Mouse (Mus musculus): ENCODE results near the gene Fgf8.

Gene Fgf8

DNA sequence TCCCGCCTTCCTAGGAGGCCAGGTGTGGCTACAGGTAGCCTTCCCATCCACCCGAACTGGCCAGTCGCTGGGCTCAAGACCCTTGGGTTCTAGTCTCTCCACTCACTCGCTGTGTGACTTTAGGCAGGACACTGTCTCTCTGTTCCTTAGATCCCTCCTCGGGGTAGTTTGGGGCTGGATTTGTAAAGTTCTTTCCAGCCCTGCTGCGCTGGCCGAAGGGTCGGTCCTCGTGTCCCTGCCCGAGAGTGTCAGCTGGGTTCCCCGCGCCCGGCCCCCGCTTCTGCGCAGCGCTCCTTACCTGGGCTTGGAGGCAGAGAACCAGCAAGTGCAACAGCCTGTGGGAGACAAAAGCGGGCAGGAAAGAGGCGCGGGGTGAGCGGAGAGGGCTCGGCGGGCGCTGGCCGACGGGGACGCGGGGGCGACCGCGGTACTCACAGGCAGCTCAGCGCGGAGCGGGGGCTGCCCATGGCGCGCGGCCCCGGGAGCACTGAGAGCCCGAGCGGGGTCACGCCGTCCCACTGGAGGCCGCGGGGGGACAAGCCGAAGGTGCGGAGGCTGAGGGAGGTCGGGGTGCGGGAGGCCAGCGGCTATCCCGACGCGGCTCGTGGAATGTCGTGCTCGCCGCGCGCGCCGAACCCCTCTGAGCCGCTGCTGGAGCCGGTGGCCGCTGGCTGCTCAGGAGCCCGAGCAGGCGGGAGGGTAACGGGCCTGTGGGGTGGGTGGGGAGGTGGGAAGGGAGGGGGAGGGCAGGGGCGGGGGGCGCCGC, at the start of gene Fgf8:
Fgf8 (minus strand) TSS at position 698 of the 766 bp plus-strand sequence.
- peak; percentile 34 for DNase-seq (ENCODE audit: low read depth, low spot score)

DNA sequence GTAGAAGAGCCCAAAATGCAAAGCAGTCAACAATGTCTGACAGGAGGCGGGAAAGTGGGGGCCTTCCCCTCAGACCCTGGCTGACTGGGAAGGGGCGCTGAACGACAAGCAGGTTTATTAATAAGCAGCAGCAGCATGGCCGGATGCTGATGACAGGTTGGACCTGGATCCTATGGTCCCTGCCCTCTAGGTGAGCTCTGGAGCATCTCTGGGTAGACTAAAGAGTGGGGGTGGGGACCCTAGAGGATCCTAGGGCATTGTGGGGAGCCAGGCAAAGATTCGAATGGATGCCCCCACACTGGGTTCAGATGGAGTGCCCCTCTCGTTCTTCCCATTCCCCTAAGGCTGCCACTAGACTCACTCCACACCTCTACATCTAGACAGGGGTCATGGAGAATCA, 49.7 kb upstream of the Fgf8 start:
- DNase-seq (ENCODE audit: low read depth, low spot score) = no peak

GRCm38 (mm10) chr19:45789888-45790874, 47.5 kb upstream of the Fgf8 start:
- DNase-seq (ENCODE audit: low read depth, low spot score) = peak; percentile 90

DNA sequence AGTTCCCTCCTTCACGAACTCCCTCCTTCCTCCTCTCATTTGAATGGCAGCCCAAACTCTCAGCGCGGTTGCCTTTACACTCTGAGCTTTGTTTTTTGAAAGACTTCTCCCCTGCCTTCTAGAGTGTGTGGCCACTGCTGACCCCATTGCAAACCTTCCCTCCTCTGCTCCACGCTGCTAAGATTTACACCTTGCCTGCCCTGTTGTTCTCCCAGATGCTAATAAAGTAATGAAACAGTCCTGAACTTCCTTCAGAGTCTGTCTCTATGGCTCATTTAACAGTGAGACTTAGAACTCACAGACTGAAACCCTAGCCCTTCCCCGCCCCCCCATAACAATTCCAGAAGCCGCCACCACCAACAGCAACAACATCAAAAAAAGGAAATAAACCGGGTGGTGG, 46.6 kb upstream of the Fgf8 start:
- no peak for DNase-seq (ENCODE audit: low read depth, low spot score)

DNA sequence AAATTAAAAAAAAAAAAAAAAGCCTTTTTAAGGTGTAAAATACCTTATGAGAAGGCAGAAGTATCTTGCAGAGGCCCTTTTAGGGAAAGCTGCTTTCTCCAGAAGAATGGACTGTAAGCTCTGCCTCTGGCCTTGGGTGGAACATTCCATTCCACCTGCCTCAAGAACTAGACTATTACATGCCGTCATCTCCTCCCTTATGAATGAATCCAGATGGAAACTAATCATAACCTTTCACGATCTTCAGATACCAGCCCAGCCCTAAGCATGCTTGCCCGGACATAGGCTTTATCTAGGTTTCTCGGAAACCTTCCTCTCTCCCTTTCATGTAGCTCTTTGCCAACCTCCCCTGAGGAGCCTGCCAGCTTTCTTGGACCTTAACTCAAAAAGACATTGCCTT, 45.6 kb upstream of the Fgf8 start:
- DNase-seq (ENCODE audit: low read depth, low spot score) = no peak

GRCm38 (mm10) chr19:45787450-45787849, 44.7 kb upstream of the Fgf8 start:
- no peak for DNase-seq (ENCODE audit: low read depth, low spot score)

DNA sequence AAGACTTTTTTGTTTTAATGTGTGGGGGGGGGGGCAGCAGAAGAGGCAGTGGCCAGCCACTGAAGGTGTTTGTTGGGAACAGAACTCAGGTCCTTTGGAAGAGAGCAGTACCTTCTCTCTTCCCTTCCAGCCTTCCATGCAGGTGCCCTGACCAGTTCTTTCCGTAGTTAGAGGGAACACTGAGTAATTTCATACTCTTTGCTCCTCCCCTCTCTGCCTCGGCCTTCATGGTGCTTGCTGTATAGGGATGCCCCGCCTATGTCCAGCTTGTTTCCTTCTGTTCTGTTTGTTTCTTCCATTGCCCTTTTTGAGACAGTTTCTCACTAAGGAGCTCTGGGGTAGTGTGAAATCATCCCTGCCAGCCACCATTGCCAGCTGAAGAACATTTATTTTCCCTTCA, 42.8 kb upstream of the Fgf8 start:
- DNase-seq (ENCODE audit: low read depth, low spot score) = no peak

GRCm38 (mm10) chr19:45783933-45784576, 41.3 kb upstream of the Fgf8 start:
- DNase-seq (ENCODE audit: low read depth, low spot score) = no peak

DNA sequence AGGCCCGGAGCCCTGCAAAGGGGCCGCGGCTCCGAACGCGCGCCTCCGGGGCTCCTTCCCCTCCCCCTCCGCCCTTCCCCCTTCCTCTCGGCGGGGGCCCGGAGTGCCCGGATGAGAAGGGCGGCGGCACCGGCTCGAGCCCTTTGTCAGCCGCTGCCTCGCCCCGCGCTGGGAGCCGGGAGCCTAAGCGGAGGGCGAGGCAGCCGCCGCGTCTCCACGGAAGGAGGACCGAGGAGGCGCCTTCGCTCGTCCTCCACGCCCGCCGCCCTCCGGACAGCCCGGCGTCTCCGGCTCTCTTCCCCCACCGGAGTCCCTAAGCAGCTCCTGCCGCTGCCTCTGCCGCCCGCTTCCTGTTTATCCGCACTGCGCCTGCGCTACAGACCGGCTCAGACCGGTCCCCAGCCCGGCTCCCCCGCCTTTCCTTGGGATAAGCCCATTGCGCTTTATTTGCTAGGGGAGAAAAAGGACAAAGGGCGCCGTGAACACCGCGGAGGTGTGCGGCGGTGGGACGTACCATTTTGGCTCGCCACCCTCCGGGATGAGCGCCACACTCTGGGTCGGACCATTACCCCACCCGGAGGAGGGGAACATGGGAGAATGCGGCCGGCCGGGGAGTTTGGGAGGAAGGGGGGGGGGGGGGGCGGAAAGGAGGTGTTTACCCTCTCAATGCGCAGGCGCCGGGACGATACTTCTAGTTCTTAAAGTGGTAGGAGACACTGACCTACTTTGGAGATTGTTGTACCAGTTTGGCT, 40.6 kb upstream of the Fgf8 start, which contains the start of gene Mgea5:
Mgea5 (minus strand) TSS at position 657 of the 752 bp plus-strand sequence.
- DNase-seq (ENCODE audit: low read depth, low spot score) = peak; percentile 100

DNA sequence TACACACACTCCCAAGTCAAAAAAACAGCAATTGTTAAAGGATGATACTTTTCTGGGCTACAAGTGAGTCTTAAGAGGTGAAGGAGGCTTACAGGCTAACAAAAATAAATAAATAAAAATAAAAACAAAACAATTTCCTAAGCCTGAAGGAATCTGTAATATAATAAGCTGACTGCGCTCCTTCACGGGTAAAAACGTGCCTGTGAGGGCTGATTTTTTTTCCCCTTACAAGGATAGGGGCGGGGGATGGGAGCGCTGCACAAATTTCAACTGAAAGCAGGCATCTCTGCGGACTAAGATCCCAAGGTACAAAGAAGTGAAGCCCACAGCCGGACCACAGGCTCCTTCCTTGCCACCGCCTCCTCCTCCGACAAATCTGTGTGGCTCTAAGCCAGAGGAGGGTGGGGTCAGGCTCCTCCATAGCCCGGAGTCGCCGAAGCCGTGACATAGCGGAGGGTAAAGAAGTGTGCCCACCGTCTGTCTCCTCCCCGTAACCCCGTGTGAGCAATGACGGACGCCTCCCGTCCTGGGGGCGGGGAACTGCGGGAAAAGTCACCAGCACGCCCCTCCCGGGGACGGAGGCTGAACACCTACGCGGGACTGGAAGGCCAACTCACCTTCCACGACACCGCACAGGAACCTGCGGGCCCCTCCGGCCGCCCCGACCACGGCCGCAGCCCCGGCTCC, 39.7 kb upstream of the Fgf8 start:
- peak; percentile 89 for DNase-seq (ENCODE audit: low read depth, low spot score)

DNA sequence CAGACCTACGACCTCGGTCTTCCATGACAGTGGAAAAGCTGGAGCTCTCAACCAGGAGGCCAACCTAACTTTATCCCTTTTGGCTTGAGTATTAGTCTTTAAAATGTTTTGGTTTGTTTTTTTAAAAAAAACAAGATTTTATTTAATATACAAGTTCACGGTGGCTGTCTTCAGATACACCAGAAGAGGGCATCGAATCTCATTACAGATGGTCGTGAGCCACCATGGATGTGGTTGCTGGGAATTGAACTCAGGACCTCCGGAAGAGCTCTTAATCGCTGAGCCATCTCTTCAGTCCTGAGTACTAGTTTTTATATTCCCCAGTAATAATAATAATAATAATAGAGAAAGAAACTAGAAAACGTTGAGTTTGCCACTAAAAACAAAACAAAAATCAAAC, 39.0 kb upstream of the Fgf8 start:
- no peak for DNase-seq (ENCODE audit: low read depth, low spot score)

DNA sequence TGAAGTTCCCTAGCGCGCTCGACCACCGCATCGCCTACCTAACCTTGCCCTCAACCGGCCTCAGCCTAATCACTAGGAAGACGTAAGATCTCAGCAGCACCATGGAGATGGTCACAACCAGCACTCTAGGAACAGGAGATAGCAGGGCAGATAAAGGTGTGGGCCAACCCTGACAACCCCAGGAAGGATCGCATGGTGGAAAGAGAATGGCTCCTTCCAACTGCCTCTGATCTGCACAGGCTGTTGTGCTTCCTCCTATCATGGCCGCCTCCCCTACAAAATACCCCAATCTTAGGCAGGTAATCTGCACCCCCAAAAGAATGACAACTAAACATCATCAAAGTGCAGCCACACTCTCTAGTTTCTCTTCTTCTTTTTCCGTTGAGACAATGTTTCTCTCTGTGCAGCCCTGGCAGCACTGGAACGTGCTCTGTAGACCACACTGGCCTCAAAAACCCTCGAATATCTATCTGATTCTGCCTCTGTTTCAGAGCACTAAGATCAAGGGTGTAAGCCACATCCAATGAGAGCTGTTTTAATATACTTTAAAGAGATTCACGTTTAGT, 37.7 kb upstream of the Fgf8 start:
- DNase-seq (ENCODE audit: low read depth, low spot score) = no peak

DNA sequence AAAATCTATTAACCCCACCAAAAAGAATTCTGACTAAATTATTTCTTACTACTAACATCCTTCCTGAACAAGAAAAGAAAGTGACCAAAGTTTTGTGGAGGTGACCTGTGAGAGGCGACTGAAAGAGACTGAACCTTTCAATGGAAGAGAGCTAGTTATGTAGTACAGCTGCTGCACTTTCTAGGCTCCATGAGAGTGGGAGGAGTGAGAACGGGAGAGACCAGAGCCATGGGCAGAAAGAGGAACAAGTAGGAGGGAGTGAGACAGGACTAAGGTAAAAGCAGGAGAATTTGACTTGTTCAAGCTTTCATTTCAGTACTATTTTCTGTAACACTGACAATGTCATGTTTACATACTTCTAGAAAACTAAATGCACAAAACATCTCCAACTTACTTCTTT, 32.8 kb upstream of the Fgf8 start:
- no peak for DNase-seq (ENCODE audit: low read depth, low spot score)

DNA sequence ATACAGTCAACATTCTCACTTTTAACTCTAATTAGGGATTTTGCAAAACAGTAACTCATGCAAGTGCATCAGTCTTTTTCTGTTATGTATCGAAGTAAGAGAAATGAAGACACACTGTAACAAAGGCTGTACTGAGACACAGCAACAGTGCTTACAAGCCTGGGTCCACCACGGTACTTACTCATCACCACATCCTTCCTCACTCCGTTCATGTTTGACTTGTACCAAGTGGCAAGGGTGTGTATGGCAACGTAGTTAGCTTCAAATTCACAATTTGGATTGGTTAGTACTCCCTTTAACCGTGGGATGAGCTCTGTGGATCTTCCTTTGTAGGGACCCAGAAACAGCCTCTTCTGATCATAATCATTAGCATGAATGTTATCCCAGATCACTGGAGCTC, 28.8 kb upstream of the Fgf8 start:
- DNase-seq (ENCODE audit: low read depth, low spot score) = no peak

DNA sequence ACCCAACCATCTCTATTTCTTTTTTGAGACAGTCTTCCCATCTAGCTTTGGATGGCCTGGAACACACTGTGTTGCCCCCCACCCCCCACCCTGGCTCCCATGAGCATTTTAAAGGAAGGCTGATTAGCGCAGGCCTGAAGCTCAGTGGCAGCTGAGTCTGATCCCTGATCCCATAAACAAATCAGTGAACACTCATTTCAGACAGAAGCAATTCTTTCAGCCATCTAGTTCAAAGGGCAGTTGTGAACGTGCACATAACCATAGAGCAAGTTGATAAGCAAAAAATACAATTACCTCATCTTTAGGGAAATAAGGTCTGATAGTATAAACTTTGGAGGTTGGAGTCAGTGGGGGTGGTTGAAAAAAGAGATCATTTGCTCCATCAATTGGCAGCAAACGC, 18.1 kb upstream of the Fgf8 start:
- DNase-seq (ENCODE audit: low read depth, low spot score) = no peak

GRCm38 (mm10) chr19:45758671-45759070, 16.0 kb upstream of the Fgf8 start:
- no peak for DNase-seq (ENCODE audit: low read depth, low spot score)

DNA sequence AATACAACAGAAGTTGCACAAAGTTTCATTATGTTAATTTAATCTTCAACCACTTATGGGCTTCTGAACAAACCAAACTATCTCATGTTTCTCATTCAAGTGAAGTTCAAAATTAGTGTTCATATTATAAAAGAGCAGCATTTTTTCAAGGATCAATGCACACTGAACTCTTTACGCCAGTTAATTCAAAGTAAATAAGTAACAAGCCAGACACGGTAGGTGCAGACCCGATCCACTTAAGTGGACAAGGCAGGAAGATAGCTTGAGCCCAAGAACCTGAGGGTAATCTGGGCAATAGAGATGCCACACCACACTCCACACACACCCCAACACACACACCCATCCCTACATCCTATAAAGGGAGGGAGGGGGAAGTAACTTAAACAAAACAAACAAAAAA, 10.8 kb upstream of the Fgf8 start:
- DNase-seq (ENCODE audit: low read depth, low spot score) = no peak

- no peak for DNase-seq (ENCODE audit: low read depth, low spot score)
Observed at GRCm38 (mm10) chr19:45751881-45752280, 9.2 kb upstream of the Fgf8 start.

GRCm38 (mm10) chr19:45749243-45750043, 6.7 kb upstream of the Fgf8 start, which contains the start of gene Npm3:
Npm3 (minus strand) TSS chr19:45749591.
- DNase-seq (ENCODE audit: low read depth, low spot score) = peak; percentile 94

Measured in ZHBTc4 (cell line).